Mouse (Mus musculus) embryonic fibroblast, embryonic 13.5 days (primary cell): ENCODE results near the gene Ankrd12. TPM values are rescaled to one million over a fixed set of nuclear protein-coding genes. Genes with fewer than 3 reads are reported as not detected.

Experiments used
- H3K27ac ChIP-seq: 2 replicates; pipeline ENCODE4 v1.5.1; 2012; ENCODE audit warnings: low read length, control low read depth, inconsistent platforms; ENCODE audit not compliant: insufficient read depth
- H3K4me1 ChIP-seq: 2 replicates; pipeline ENCODE4 v1.6.1; 2011; ENCODE audit warnings: low read length; ENCODE audit not compliant: control insufficient read depth, insufficient read depth
- H3K4me3 ChIP-seq: 2 replicates; pipeline ENCODE4 v1.5.1; 2011; ENCODE audit warnings: mild to moderate bottlenecking, control low read depth, low read length; ENCODE audit not compliant: insufficient read depth
- CTCF ChIP-seq: IDR thresholded peaks from 2 replicates; pipeline ENCODE4 v1.5.1; 2011; ENCODE audit warnings: mild to moderate bottlenecking, control low read depth, low read length, moderate library complexity, borderline replicate concordance; ENCODE audit not compliant: insufficient read depth
- POLR2A ChIP-seq: IDR thresholded peaks from 2 replicates; pipeline ENCODE4 v1.6.1; 2011; ENCODE audit warnings: low read depth, mild to moderate bottlenecking, control low read depth, low read length, moderate library complexity
- polyA plus RNA-seq: library from polyadenylated mRNA; stranded (reverse); fragments of >200 nt; gene quantifications from 2 replicates; pipeline ENCODE4 v1.2.4, GENCODE M21; 2011; ENCODE audit warnings: low read depth; ENCODE audit not compliant: missing spikeins, insufficient read length

Ankrd12 gene
- polyA plus RNA-seq, 1 experiment, result 23.0 TPM

DNA sequence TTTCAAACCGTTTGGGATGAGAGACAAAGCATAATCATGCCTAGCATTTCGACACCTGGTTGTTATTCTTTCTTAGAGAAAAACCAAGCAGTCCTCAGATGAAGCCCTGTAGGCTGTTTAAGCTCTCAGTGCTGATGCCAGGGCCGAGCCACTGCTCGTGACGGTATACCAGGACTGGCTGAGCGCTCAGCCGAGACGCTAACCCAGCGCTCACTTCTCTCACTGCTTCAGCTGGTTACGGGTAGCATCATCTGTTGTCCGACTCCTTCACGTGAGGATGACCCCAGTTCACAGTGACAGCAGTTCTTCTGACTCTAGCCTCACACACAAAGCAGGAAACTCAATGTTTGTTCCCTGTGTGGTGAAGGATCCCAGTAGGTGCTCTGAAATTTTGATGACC is 136.7 kb downstream of the Ankrd12 start:
- H3K4me3 ChIP-seq, result no peak overlapping the region
- H3K27ac ChIP-seq, result peak overlapping the region; percentile 45
- TF ChIP-seq CTCF (no peak), POLR2A (no peak)
- peaks cover 5% of the 10 kb centered on the region for H3K4me1 ChIP-seq

DNA sequence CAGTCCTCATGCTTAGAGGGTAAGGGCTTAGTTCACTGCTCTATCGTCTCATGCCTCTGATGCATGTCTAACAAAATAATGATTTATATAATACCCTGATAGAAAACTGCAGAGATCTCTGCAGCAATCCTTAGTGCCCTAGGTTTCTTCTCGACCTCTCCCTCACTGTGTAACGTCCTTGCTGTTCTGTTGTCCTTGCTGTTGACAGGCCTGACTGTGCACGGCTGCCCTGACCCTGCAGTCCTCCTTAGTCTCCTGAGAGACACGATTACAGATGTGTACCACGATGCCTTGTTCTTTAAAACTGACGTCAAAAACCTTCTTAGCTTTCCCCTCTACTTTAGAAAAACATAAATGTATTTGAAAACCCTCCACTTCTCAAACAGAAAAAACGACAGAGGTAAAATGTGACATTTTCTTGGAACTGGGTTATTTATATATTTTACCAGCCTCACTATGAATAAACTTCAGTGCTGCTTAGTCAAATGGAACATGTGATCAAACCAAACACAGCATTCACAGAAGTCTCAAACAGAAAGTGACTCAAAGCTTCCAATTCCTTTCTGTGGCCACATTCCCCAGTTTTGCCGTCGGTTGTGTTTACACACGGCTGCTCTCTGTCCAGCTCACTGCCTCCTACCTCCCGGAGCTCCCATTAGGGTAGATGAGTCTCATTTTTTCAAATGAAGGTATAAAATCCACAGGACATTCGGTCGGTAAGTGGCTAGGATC is 137.3 kb downstream of the Ankrd12 start:
- Histone ChIP-seq H3K4me1 (peaks cover 5% of the 10 kb centered on the region), H3K27ac (peak overlapping the region; percentile 59), H3K4me3 (no peak overlapping the region)
- no peak for TF ChIP-seq POLR2A
- no peak for TF ChIP-seq CTCF

DNA sequence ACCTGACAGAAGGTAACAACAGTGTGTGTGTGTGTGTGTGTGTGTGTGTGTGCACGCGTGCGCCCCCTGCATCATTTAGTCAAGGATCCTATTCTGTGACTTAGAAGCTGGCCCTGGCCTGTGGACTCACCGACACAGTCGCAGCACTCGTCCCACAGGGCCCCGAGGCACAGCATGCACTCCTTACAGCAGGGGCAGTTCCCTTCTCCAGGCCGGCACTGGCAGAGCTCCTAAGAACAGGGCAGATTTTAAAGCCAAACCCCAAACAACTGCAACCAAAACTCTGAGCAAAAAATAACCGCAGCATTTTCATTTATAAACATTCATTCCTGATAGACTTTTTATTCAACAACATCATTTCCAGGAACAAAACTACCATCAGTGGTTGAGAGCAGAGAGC is 139.2 kb downstream of the Ankrd12 start:
- Histone ChIP-seq H3K4me1 (peaks cover 5% of the 10 kb centered on the region), H3K4me3 (no peak overlapping the region), H3K27ac (no peak overlapping the region)
- TF ChIP-seq POLR2A, result no peak
- TF ChIP-seq CTCF, result no peak

DNA sequence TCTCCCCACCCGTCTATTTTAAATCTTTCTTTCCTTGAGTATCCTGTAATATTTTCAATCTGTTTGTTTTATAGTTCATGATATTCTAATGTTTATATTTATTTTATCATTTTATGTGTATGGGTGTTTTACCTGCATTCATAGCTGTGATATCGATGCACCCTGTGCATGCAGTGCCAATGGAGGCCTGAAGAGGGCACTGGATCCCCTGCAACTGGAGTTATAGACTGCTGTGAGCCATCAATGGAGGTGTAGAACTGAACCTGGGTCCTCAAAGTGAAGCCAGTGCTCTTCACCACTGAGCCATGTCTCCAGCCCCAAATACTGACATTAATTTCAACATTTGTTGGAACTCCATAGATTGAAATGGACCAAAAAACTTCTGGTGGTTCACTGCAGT is 143.1 kb downstream of the Ankrd12 start:
- H3K4me3 ChIP-seq, result no peak overlapping the region
- TF ChIP-seq CTCF (peak; percentile 19; the same call in 1 of the 2 replicates), POLR2A (no peak)
- 0 out of 2 replicates have a peak, but pooled peaks cover 5% of the 10 kb centered on the region for H3K4me1 ChIP-seq
- no peak overlapping the region for H3K27ac ChIP-seq

DNA sequence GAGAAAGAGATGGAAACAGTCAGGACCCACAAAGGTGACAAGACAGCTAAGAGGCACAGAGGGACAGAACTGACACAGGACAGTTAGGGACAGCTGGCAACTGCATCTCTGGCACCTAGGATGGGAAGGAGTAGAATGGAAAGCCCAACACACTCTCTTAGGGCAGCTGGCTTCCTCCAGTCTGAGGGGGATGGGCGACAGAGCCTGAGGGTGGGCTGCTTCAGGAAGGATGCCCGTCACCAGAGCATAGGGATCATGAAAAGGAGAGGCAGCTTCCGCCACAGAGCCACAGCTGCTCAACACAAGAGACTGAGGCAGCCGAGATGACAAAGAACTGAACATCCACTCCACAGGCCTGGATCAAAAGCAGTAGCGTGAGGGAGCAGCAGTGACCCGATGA is 145.4 kb downstream of the Ankrd12 start:
- TF ChIP-seq POLR2A, result no peak
- no peak for TF ChIP-seq CTCF
- Histone ChIP-seq H3K4me1 (0 out of 2 replicates have a peak, but pooled peaks cover 5% of the 10 kb centered on the region), H3K27ac (no peak overlapping the region), H3K4me3 (no peak overlapping the region)

GRCm38 (mm10) chr17:65930960-65931359 is 145.9 kb downstream of the Ankrd12 start:
- H3K27ac ChIP-seq, result no peak overlapping the region
- 0 out of 2 replicates have a peak, but pooled peaks have one; percentile 20 for TF ChIP-seq POLR2A
- TF ChIP-seq CTCF, result no peak
- no peak overlapping the region for H3K4me3 ChIP-seq
- 0 out of 2 replicates have a peak, but pooled peaks cover 5% of the 10 kb centered on the region for H3K4me1 ChIP-seq

DNA sequence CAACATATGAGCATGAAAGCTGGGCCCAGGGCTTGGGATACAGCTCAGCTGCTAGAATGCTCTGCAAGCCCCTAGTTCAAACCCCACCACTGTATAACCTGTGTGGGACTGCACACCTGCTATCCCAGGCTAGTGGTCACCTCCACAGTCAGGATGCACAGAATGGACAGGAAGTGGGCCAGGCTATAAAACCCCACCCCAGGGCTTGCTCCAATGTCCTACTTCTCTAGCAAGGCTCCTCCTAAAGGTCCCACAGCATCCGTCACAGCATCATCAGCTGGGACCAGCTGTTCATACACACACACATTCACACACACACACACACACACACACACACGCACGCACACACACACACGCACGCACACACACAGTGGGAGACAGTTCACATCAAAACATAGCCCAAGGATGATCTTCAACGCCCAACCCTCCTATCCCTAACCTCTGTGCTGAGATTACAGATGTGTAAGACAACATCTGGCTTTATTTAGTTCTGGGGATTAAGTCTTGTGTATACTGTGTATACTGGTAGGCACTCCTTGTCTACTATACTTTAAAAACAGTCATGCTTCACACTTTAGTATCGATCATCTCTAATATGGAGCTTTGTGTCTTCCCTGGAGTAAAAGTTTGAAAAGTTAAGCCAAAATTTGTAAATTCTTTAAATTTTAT is 146.6 kb downstream of the Ankrd12 start:
- Histone ChIP-seq H3K4me1 (0 out of 2 replicates have a peak, but pooled peaks cover 5% of the 10 kb centered on the region), H3K27ac (no peak overlapping the region), H3K4me3 (no peak overlapping the region)
- TF ChIP-seq POLR2A (no peak), CTCF (no peak)

DNA sequence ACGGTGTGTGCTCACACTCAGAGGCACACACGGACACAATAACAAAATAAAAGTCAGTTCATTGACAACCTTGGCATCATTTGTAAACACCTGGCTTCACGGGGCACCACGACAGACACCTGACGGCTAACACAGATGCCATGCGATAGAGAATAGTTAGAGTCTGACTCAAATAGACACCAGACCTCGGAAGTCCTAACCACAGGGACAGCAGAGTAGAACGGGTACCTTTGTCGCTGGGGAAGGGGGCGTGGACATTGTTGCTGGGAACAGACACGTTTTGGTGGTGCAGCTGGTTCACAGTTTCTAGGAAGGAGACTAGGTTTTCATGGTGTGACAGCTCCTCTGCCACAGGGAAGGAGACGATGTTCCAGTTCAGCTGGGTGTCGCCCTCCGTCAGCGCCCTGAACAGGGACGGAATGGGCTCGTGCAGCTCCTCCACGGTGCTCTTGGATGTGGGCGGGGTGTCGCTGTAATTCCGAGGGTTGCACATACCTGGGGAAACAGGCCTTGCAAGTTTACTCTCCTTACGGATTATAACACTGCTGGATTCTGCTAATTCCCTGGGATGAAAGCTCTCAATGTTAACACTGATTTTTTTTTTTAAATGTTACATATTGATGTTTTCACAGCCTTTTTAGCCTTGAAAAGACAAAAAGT is 147.4 kb downstream of the Ankrd12 start:
- Histone ChIP-seq H3K27ac (no peak overlapping the region), H3K4me3 (no peak overlapping the region), H3K4me1 (0 out of 2 replicates have a peak, but pooled peaks cover 5% of the 10 kb centered on the region)
- TF ChIP-seq POLR2A (no peak), CTCF (no peak)

- TF ChIP-seq CTCF (no peak), POLR2A (no peak)
- H3K4me3 ChIP-seq, result no peak overlapping the region
- H3K27ac ChIP-seq, result no peak overlapping the region
- 0 out of 2 replicates have a peak, but pooled peaks cover 5% of the 10 kb centered on the region for H3K4me1 ChIP-seq
Measured at GRCm38 (mm10) chr17:65927077-65927476, 149.8 kb downstream of the Ankrd12 start.

- H3K27ac ChIP-seq, result no peak overlapping the region
- H3K4me3 ChIP-seq, result no peak overlapping the region
- H3K4me1 ChIP-seq, result no peaks in the 10 kb centered on the region
- no peak for TF ChIP-seq POLR2A
- no peak for TF ChIP-seq CTCF
Measured at GRCm38 (mm10) chr17:65924218-65924617, 152.7 kb downstream of the Ankrd12 start.
